Mouse (Mus musculus): ENCODE data around the gene Cacna1d. TPM values are rescaled to one million over a fixed set of nuclear protein-coding genes. Genes with fewer than 3 reads are reported as not detected.
A peak's percentile ranks its signal among the peaks of the same experiment; 100 is the strongest.

The Cacna1d gene
- polyA plus RNA-seq, 1 experiment from 2014 or later = 4.2 TPM

- no peak for ATAC-seq (ENCODE audit: insufficient number of reproducible peaks, low FRiP score, low TSS enrichment, low read depth)
- Histone ChIP-seq H3K4me2 (replicated peaks) (no peak overlapping the region), H3K27me3 (no peaks in the 10 kb centered on the region), H3K27ac (replicated peaks) (no peak overlapping the region), H3K4me1 (no peaks in the 10 kb centered on the region), H3K4me3 (replicated peaks) (no peak overlapping the region), H3K36me3 (no peaks in the 10 kb centered on the region), H3K9ac (no peak overlapping the region), H3K9me3 (replicated peaks) (no peaks in the 10 kb centered on the region)
- 79% methylated on average over 8 of the region's 8 CpGs for WGBS
These were observed 473.3 kb downstream of the Cacna1d start for GRCm38 (mm10) chr14:30017794-30018462.

GRCm38 (mm10) chr14:30016666-30017065 is 474.6 kb downstream of the Cacna1d start:
- H3K27me3 ChIP-seq = no peaks in the 10 kb centered on the region
- H3K4me1 ChIP-seq = no peaks in the 10 kb centered on the region
- no peak for ATAC-seq (ENCODE audit: insufficient number of reproducible peaks, low FRiP score, low TSS enrichment, low read depth)
- no peak overlapping the region for H3K4me3 ChIP-seq (replicated peaks)
- H3K9ac ChIP-seq = no peak overlapping the region
- H3K36me3 ChIP-seq = no peaks in the 10 kb centered on the region
- H3K27ac ChIP-seq (replicated peaks) = no peak overlapping the region
- 82% methylated on average over 5 of the region's 5 CpGs for WGBS
- no peaks in the 10 kb centered on the region for H3K9me3 ChIP-seq (replicated peaks)
- no peak overlapping the region for H3K4me2 ChIP-seq (replicated peaks)

GRCm38 (mm10) chr14:30015008-30015407 is 476.2 kb downstream of the Cacna1d start:
- ATAC-seq (ENCODE audit: insufficient number of reproducible peaks, low FRiP score, low TSS enrichment, low read depth) = no peak
- Histone ChIP-seq H3K27ac (replicated peaks) (no peak overlapping the region), H3K4me2 (replicated peaks) (no peak overlapping the region), H3K9me3 (replicated peaks) (no peaks in the 10 kb centered on the region), H3K4me3 (replicated peaks) (no peak overlapping the region), H3K4me1 (peaks cover 14% of the 10 kb centered on the region; the same call in 1 of the 2 replicates), H3K27me3 (no peaks in the 10 kb centered on the region), H3K9ac (no peak overlapping the region), H3K36me3 (no peaks in the 10 kb centered on the region)
- WGBS = 49% methylated on average over 1 of the region's 1 CpGs

GRCm38 (mm10) chr14:30014487-30014886 is 476.8 kb downstream of the Cacna1d start:
- H3K4me2 ChIP-seq (replicated peaks) = no peak overlapping the region
- no peaks in the 10 kb centered on the region for H3K27me3 ChIP-seq
- H3K27ac ChIP-seq (replicated peaks) = no peak overlapping the region
- no peak overlapping the region for H3K9ac ChIP-seq
- H3K4me1 ChIP-seq = peaks cover 20% of the 10 kb centered on the region
- H3K4me3 ChIP-seq (replicated peaks) = no peak overlapping the region
- H3K9me3 ChIP-seq (replicated peaks) = no peaks in the 10 kb centered on the region
- ATAC-seq (ENCODE audit: insufficient number of reproducible peaks, low FRiP score, low TSS enrichment, low read depth) = no peak
- no peaks in the 10 kb centered on the region for H3K36me3 ChIP-seq
- 55% methylated on average over 10 of the region's 10 CpGs for WGBS

- Histone ChIP-seq H3K4me3 (replicated peaks) (no peak overlapping the region), H3K36me3 (no peaks in the 10 kb centered on the region), H3K9me3 (replicated peaks) (no peaks in the 10 kb centered on the region), H3K4me2 (replicated peaks) (no peak overlapping the region), H3K4me1 (peaks cover 34% of the 10 kb centered on the region), H3K27me3 (peaks cover 12% of the 10 kb centered on the region), H3K27ac (replicated peaks) (peak overlapping the region; percentile 12; the same call in 1 of the 2 replicates), H3K9ac (no peak overlapping the region)
- 74% methylated on average over 10 of the region's 10 CpGs for WGBS
- ATAC-seq (ENCODE audit: insufficient number of reproducible peaks, low FRiP score, low TSS enrichment, low read depth) = no peak
These were observed 479.2 kb downstream of the Cacna1d start for GRCm38 (mm10) chr14:30011886-30012560.

GRCm38 (mm10) chr14:30009864-30010560 is 481.2 kb downstream of the Cacna1d start:
- 42% methylated on average over 10 of the region's 10 CpGs for WGBS
- peak; percentile 58 for ATAC-seq (ENCODE audit: insufficient number of reproducible peaks, low FRiP score, low TSS enrichment, low read depth)
- peaks cover 34% of the 10 kb centered on the region for H3K4me1 ChIP-seq
- peak overlapping the region; percentile 79 for H3K27ac ChIP-seq (replicated peaks)
- no peaks in the 10 kb centered on the region for H3K36me3 ChIP-seq
- peaks cover 12% of the 10 kb centered on the region for H3K27me3 ChIP-seq
- H3K9me3 ChIP-seq (replicated peaks) = no peaks in the 10 kb centered on the region
- peak overlapping the region; percentile 43 for H3K4me3 ChIP-seq (replicated peaks)
- peak overlapping the region; percentile 91; the same call in 1 of the 2 replicates for H3K4me2 ChIP-seq (replicated peaks)
- H3K9ac ChIP-seq = no peak overlapping the region

- Histone ChIP-seq H3K9ac (0 out of 2 replicates have a peak within 1 kb of the TSS, but pooled peaks have one; percentile 13), H3K4me2 (replicated peaks) (peak within 1 kb of the TSS; percentile 91), H3K27ac (replicated peaks) (peak within 1 kb of the TSS; percentile 79), H3K9me3 (replicated peaks) (no peaks in the 10 kb centered on the region), H3K4me1 (peaks cover 34% of the 10 kb centered on the region), H3K36me3 (no peaks in the 10 kb centered on the region), H3K4me3 (replicated peaks) (peak within 1 kb of the TSS; percentile 43), H3K27me3 (peaks cover 12% of the 10 kb centered on the region)
- ATAC-seq (ENCODE audit: insufficient number of reproducible peaks, low FRiP score, low TSS enrichment, low read depth) = peak; percentile 74
- WGBS = 8% methylated on average over 54 of the region's 54 CpGs
These were observed 482.3 kb downstream of the Cacna1d start, which contains the start of the genes Il17rb and Chdh for GRCm38 (mm10) chr14:30008733-30009575. Gene Il17rb (minus strand): TSS chr14:30008896. Gene Chdh (plus strand): TSS chr14:30009023.

GRCm38 (mm10) chr14:29999475-29999811 is 491.8 kb downstream of the Cacna1d start:
- Histone ChIP-seq H3K9me3 (replicated peaks) (no peaks in the 10 kb centered on the region), H3K27me3 (no peaks in the 10 kb centered on the region), H3K4me3 (replicated peaks) (no peak overlapping the region), H3K4me1 (no peaks in the 10 kb centered on the region), H3K9ac (no peak overlapping the region), H3K36me3 (peaks cover 27% of the 10 kb centered on the region), H3K27ac (replicated peaks) (no peak overlapping the region), H3K4me2 (replicated peaks) (no peak overlapping the region)
- no peak for ATAC-seq (ENCODE audit: insufficient number of reproducible peaks, low FRiP score, low TSS enrichment, low read depth)
- WGBS = 88% methylated on average over 3 of the region's 3 CpGs

GRCm38 (mm10) chr14:29998747-29999474 is 492.3 kb downstream of the Cacna1d start:
- Histone ChIP-seq H3K27me3 (no peaks in the 10 kb centered on the region), H3K4me3 (replicated peaks) (no peak overlapping the region), H3K36me3 (peaks cover 32% of the 10 kb centered on the region), H3K4me2 (replicated peaks) (no peak overlapping the region), H3K9me3 (replicated peaks) (no peaks in the 10 kb centered on the region), H3K9ac (no peak overlapping the region), H3K4me1 (no peaks in the 10 kb centered on the region), H3K27ac (replicated peaks) (no peak overlapping the region)
- WGBS = 75% methylated on average over 13 of the region's 13 CpGs
- ATAC-seq (ENCODE audit: insufficient number of reproducible peaks, low FRiP score, low TSS enrichment, low read depth) = no peak

- Histone ChIP-seq H3K4me3 (replicated peaks) (no peak overlapping the region), H3K4me2 (replicated peaks) (no peak overlapping the region), H3K36me3 (peaks cover 48% of the 10 kb centered on the region), H3K9ac (no peak overlapping the region), H3K27me3 (no peaks in the 10 kb centered on the region), H3K27ac (replicated peaks) (no peak overlapping the region), H3K4me1 (no peaks in the 10 kb centered on the region), H3K9me3 (replicated peaks) (no peaks in the 10 kb centered on the region)
- no peak for ATAC-seq (ENCODE audit: insufficient number of reproducible peaks, low FRiP score, low TSS enrichment, low read depth)
These were observed 493.9 kb downstream of the Cacna1d start for GRCm38 (mm10) chr14:29997345-29997744.
